Mouse (Mus musculus) urinary bladder, postnatal 4 days (tissue): Measurements from ENCODE around the gene Slc9a9.

Experiments used
- DNase-seq, 2 experiments: peaks; one replicate each; pipeline ENCODE4 v3.0.0; 2021 to 2022; ENCODE audit warnings: low spot score in 2 of 2

Slc9a9 gene

DNA sequence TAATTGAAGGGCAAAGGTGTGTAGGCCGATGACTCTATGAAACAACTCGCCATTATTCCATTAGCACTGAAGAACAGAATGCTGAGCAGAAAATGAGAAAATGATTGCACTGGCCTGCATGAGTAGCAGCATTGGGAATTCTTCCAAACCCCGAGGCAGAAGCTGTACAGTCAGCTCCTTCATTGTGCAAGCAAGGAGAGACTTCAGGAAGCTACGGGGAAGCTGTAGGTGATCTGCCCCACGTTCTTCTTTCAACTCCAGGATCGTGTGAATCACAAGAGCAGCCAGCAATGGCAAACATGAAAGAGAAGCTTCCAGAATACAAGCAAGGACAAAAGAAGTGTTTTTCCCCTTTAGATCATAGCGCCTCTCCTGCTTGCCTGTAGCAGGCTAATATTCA is 538.0 kb downstream of the Slc9a9 start:
- DNase-seq = no peak

DNA sequence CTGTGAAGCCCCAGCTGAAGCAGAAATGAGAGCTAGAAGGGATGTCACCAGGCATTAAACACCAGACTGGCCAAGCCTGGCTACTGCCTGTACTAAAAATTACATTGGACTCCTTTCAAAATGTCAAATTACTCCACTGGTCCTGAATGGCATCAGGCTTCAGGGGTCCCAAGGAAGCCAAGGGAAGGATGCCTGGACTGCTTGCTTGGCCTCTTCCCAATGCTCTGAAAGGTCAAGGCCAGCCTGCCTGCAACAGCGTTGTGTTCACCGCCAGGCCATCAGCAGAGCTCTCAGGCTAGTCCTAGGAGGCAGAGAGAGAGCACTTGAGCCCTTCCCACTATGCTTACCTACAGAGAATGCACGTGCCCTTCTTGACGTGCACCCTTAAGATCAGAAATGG is 539.0 kb downstream of the Slc9a9 start:
- no peak for DNase-seq

DNA sequence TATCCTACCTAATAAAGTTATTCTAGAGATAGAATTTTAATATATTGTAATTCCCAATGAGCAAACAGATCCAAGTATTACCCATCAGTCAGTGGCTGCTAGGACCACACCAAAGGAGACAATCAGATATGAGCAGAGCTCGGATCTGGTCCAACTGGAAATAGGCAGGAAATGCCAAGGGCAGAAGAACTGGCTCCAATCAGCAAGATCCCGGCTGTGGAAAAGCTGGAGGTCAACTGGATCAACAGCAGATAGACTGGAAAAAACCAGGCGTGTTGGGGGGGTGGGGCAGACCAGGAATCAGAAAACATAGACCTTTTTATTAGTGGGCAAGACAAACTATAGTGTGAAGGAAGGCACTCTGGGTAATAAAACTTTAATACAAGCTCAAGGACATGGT is 550.3 kb downstream of the Slc9a9 start:
- DNase-seq = no peak

DNA sequence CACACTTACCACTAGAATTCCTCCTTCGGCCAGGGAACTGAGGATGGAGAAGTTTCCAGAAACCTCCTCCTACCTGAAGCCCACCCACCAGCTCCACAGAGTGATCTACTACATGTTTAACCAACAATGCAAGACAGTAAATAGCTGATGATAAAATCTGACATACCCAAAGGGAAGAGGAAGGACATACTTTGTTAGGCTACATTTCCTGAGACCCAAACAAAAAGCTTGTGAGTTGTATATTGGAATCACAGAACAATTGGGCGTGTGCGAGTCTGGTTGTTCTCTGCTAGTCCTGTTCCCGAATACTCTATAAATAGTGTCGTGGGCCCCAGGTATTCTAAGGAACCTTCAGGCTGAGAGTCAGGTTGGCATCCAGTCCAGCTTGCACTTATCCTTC is 551.6 kb downstream of the Slc9a9 start:
- DNase-seq = no peak

DNA sequence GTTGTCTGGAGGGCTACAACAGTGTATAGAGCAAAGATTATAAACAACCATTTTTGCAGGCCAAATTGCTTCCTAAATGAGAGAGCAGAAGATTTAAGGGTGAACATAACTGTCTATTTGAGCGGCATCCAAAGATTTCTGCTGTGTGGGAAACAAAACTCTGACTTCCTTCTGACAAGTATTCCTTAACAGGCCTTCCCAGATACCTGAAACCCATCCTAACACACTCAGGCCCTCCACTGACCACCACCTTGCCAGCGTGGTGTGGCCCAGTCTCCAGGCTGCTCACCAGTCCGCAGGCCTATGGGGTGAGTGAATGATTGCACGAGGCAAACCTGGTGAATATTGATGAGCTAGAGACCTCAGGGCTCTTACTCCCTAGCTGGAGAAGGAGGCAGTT is 557.3 kb downstream of the Slc9a9 start:
- no peak for DNase-seq

DNA sequence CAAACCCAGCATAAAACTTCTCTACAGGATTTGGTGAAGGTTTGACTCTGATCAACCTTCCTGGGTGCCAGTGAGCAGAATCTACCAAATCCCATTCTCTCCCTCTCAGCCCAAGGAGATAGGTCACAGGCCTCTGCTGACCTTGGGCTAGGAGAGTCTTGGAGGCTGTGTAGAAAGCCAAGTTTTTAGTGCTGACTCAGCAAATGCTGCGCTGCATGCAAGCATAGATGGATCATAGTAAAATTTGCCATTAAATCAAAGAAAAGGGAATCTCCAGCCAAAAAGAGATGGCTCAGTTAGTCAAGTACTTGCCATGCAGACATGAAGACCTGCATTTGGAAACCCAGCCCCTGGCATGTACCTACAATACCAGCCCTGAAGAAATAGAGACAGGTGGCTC is 558.4 kb downstream of the Slc9a9 start:
- no peak for DNase-seq

DNA sequence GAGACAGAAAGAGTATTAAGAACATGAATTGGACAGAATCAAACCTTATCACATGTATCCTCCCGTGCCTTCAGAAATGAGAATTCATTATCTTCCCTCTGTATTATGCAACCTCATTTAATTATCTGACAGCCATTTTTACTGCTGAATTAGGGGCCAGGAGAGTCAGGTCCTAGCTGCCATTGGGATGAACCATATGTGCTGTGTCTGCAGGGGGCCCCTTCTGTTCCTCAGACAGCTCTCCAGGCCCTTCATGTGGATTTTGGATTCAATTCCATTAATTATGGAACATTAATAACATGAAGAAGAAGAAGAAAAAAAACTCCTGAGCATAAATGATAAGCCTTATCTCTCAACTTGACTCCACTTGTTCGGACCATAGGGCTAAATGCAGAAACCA is 559.4 kb downstream of the Slc9a9 start:
- no peak for DNase-seq

DNA sequence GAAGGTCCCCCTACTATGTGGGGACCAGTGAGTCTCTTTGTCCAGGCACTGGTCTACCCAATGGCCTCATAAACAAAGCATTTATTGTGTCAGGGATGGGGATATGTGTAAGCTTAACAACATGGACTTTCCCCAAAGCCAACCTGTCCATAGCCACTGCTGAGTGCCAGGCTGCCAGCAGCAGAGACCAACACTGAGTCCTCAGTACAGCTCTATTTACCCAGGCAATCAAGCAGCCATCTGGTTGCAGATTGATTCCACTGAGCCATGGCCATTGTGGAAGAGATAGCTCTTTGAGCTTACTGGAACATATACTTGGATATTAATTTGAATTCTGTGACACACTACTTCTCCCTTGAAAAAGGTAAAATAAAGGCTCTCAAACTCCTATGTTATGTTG is 570.2 kb downstream of the Slc9a9 start:
- no peak for DNase-seq

DNA sequence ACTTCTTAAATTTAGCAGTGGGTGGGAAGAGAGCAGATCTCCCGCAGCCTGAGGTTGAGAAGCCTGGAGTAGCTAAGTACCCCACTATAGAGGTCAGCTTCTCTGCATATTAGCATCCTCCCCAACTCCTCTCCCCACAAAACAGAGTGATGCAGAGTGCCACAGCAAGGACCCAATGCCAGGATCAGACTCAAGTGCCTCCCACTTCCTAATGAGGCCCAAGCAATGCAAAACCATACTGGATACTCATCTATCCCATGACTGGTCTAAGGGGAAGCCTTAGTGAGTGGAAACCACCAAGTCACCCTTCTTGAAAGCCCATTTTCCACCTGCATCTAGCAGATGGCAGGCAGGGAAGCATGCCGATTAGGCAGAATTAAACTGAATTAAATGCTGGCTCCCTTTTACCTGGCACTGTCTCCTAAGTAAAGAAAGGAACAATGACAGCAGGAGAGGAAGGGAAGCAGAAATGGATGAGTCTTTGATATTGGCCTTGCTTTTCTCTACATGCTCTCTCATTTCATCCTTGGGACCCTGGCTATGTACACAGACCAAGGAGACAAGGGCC is 573.0 kb downstream of the Slc9a9 start:
- no peak for DNase-seq

DNA sequence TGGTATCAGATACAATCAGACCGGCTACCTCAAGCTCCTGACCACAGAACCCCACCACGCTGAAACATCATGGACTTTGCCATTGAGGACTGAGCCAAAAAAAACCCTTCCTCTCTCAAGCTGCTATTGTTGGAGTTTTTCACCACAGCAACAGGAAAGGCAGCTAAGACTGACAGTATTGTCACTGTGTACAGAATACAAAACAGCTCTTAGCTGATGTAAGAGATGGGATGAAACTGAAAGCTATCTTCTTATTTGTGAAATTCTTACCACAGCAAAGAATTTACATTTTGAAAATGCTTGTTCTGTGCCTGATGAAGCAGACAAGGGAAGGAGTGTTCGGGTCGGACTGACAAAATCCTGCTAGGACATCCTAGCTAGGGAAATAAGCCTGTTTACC is 584.5 kb downstream of the Slc9a9 start:
- DNase-seq = no peak

DNA sequence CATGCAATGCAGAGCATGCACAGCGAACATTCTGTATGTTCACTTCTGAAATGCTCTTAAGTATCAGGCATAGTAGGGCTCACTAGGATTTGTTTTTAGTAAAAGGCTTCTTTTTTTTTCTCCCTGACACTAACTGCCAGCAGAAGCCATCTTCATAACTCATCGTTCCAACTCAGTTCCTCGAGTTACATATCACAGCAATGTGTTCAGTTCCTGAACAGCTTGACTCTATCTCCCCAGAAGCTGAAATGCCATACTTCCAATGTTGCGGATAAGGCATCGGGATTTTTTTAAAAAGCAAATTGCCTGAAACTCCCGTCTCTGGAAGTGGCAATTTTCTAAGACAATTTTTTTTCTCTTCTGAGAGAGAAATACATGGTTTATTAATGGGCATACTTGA is 586.1 kb downstream of the Slc9a9 start:
- DNase-seq = no peak

DNA sequence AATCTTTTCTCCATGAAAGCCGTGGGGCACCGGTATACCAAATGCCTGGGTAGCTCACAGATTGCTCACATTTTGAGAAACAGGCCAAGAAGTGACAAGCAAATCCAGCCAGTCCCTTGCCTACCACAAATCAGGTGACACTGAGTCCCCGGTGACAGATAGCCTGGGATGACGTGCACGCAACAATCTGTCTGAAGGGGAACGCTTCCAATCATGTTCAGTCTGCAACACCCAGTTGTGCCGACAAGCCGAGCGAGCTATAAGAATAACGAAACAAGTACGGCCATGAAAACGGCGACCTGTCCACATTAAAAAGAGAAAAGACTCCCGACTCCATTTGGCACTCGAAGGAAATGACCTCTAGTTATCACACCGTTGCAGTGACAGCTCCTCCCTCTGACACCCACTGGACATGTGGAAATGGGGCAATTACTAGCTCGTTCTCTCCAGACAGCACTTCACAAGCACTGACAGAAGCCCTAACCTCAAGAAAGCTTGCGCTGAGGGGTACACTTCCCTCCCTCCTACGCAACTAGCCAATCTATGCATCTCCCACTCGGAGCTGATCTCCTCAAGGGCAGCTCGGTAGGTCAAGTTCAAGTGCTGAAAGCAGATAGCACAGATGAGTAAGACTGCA is 587.1 kb downstream of the Slc9a9 start:
- no peak for DNase-seq

DNA sequence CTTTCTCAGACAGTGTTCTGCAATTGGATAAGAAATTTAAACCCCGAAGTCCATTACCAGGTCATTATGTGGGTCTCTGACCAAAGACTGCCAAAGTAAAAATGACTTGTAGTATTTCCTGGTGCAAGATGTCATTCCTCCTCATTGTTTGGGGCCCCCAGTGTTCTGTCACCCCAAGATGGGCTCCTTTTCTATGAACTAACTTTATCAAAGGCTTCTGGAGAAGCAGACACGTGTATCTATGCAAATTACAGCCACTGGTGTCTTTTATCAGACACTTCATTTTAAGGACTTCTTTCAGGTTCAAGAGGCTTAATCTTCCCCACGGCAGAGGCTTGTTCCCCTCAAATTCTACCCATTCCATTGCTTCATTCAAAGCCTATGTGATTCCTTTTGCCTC is 593.1 kb downstream of the Slc9a9 start:
- DNase-seq = no peak

DNA sequence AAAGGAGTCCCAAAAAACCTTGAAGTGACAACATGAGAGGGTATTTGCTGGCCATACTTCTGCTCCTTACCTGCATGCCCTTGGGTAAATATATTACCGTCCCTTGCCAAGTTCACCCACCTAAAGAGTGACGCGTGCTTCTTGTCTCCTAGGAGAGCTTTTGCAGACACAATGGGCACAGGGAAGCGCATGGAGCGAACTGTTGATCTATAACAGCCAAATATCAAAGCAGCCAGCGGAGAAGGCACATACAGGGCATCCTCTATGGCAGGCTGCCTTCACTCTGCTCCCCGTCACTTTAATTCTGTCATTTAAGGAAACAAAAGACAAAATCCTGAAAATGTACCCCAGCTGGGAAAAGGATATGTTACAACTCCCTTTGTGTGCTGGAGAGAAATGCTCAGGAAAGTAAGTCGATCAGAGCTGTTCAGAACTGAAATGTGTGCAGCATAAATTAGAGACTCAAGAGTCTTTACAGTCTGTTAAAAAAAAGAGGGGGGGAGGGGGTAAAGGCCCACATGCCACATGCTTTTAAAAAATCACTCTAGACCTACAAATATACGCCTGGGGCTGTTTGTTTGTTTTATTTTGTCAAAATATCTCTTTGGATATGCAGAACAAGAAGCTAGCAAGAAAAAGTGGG is 594.3 kb downstream of the Slc9a9 start:
- no peak for DNase-seq

DNA sequence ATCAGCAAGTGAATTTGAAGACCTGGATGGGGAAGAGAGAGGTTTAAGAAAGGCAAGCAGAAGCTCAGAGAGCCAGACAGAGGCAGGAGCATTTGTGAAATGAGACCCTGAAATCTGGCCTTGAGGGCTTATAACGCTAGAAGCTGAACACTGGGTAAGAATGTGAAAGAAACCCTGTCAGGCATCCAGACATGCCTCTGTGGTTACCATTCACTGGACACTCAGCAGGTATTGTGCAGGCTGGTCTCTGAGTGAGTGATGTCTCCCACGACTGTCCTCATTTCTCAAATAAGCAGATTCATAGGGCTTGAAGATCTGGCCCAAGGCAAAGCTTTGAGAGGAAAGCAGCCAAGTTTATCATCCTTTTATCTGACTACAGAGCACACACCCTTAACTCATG is 596.5 kb downstream of the Slc9a9 start:
- DNase-seq = no peak

DNA sequence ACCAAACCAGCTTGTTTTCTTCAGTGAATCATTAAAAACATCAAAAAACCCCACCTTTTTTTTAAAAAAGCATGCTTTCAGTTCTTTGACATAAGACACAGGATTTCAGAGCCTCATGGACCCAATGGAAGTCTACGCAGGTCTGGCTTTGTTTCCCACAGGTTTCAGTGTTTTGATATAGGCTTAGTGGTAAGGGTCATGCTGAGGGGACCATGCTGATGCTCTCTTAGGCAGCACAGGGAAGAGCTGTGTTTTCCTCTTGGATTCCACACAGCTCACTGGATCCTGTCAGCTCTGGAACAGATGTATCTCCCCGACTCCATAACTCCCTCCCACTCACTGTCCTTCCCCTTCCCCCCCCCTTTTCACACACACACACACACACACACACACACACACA is 597.2 kb downstream of the Slc9a9 start:
- DNase-seq = no peak

DNA sequence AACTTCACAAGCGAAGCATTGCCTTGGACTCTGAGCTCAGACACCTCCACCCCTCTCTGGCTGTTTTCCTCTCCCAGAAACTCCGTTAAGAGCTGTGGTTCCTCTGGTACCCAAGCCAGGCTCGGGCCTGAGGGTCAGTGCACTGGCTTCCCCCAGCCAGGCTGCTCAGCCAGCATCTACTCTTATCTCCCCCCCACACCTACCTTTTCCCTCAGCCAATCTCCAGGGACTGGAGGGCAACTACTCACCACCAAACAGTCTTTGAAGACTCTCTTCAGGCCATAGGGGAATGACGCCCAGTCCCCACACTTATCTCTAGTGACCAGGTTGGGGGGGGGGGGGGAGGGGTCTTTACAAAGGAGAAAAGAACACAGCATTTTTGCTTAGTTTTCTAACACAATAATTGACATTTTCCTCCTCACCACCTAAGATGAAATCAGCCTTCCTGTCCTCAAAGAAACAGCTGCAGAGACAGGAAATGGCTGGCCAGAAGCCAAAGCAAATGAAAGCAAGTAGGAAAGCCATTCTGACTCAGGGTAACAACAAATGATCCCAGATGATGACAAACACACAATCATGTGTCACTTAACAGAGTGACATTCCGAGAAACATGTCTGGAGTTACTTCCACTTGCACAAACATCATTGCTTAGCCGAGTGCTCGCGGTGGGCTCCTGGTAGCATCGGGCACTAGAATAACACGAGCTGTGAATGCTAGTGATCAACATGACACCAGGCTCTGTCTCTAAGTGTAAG is 610.1 kb downstream of the Slc9a9 start:
- DNase-seq = no peak
